Mouse (Mus musculus) heart, postnatal 14 days (tissue): ENCODE results near the gene Zmiz1. TPM values are rescaled to one million over a fixed set of nuclear protein-coding genes. Genes with fewer than 3 reads are reported as not detected.

Experiments used
- DNase-seq, 2 experiments: peaks; one replicate each; pipeline ENCODE4 v3.0.0; 2021 to 2022
- intact Hi-C: fragments of 180-260 bp; cut with DNase I; formaldehyde crosslinking; loops from one replicate; pipeline ENCODE4 v1.15.1; 2025
- total RNA-seq, 2 experiments: library from RNA; stranded (reverse); gene quantifications; 2 replicates each; pipeline ENCODE4 v1.2.3; 2021

Gene Zmiz1
- total RNA-seq, 2 experiments from 2014 or later: 53.9 to 59.4 TPM

GRCm38 (mm10) chr14:25508111-25508756 lies 49.2 kb downstream of the Zmiz1 start:
- DNase-seq: no peak
- intact Hi-C loops: no loop called here

- intact Hi-C loops: no loop called here
Observed at GRCm38 (mm10) chr14:25508757-25509139, 49.8 kb downstream of the Zmiz1 start.

GRCm38 (mm10) chr14:25509450-25510129 lies 50.6 kb downstream of the Zmiz1 start:
- DNase-seq: peak in 1 of 2 experiments; percentile 8
- intact Hi-C loops: no loop called here

More at GRCm38 (mm10) chr14:25508757-25509139, 49.8 kb downstream of the Zmiz1 start:
- no peak for DNase-seq

GRCm38 (mm10) chr14:25510362-25510761 lies 51.4 kb downstream of the Zmiz1 start:
- intact Hi-C loops: no loop called here
- peak in 1 of 2 experiments; percentile 9 for DNase-seq

GRCm38 (mm10) chr14:25510987-25511386 lies 52.0 kb downstream of the Zmiz1 start:
- intact Hi-C loops: no loop called here
- DNase-seq: peak in 1 of 2 experiments; percentile 32

GRCm38 (mm10) chr14:25511564-25511963 lies 52.6 kb downstream of the Zmiz1 start:
- intact Hi-C loops: no loop called here
- no peak for DNase-seq

GRCm38 (mm10) chr14:25511967-25512366 lies 53.0 kb downstream of the Zmiz1 start:
- intact Hi-C loops: no loop called here
- DNase-seq: no peak

- DNase-seq: no peak
- intact Hi-C loops: no loop called here
Observed at GRCm38 (mm10) chr14:25512803-25513202, 53.8 kb downstream of the Zmiz1 start.

GRCm38 (mm10) chr14:25513496-25513895 lies 54.5 kb downstream of the Zmiz1 start:
- peak; percentile 48 to 69 for DNase-seq
- intact Hi-C loops: no loop called here

- no peak for DNase-seq
- intact Hi-C loops: loop anchor here (5.0 kb wide), 1 partner anchor 42 kb away; no protein-coding TSS in a partner anchor
Observed at GRCm38 (mm10) chr14:25514943-25515512, 56.0 kb downstream of the Zmiz1 start.

- intact Hi-C loops: loop anchor here (5.0 kb wide), 1 partner anchor 41 kb away; no protein-coding TSS in a partner anchor
- DNase-seq: peak in 1 of 2 experiments; percentile 64
Observed at GRCm38 (mm10) chr14:25515924-25516323, 56.9 kb downstream of the Zmiz1 start.

- peak in 1 of 2 experiments; percentile 57 for DNase-seq
- intact Hi-C loops: loop anchor here (5.0 kb wide), 1 partner anchor 40 kb away; no protein-coding TSS in a partner anchor
Observed at GRCm38 (mm10) chr14:25516640-25517591, 57.9 kb downstream of the Zmiz1 start.

GRCm38 (mm10) chr14:25518645-25519044 lies 59.7 kb downstream of the Zmiz1 start:
- intact Hi-C loops: loop anchor here (5.0 kb wide), 1 partner anchor 39 kb away; no protein-coding TSS in a partner anchor
- DNase-seq: no peak

- peak; percentile 71 to 72 for DNase-seq
- intact Hi-C loops: loop anchor here (5.0 kb wide), 1 partner anchor 38 kb away; no protein-coding TSS in a partner anchor
Observed at GRCm38 (mm10) chr14:25519656-25520055, 60.7 kb downstream of the Zmiz1 start.

GRCm38 (mm10) chr14:25520589-25520988 lies 61.6 kb downstream of the Zmiz1 start:
- intact Hi-C loops: no loop called here
- DNase-seq: no peak

- intact Hi-C loops: no loop called here
- no peak for DNase-seq
Observed at GRCm38 (mm10) chr14:25520991-25521390, 62.0 kb downstream of the Zmiz1 start.

GRCm38 (mm10) chr14:25521500-25521899 lies 62.5 kb downstream of the Zmiz1 start:
- no peak for DNase-seq
- intact Hi-C loops: no loop called here

GRCm38 (mm10) chr14:25522415-25522814 lies 63.4 kb downstream of the Zmiz1 start:
- intact Hi-C loops: loop anchor here (2.0 kb wide), 1 partner anchor 62 kb away; no protein-coding TSS in a partner anchor
- DNase-seq: no peak

GRCm38 (mm10) chr14:25523230-25524110 lies 64.5 kb downstream of the Zmiz1 start:
- peak; percentile 60 to 62 for DNase-seq
- intact Hi-C loops: loop anchor here (2.0 kb wide), 1 partner anchor 63 kb away; no protein-coding TSS in a partner anchor
